Mouse (Mus musculus) ES-E14 (cell line): ENCODE data around the gene Cd22.

Experiments used
- CHD2 ChIP-seq: IDR thresholded peaks from 2 replicates; pipeline ENCODE4 v1.6.1; 2014; ENCODE audit warnings: mild to moderate bottlenecking, low read depth, low read length, inconsistent platforms
- ZNF384 ChIP-seq: IDR thresholded peaks from 2 replicates; pipeline ENCODE4 v1.6.1; 2012; ENCODE audit warnings: low read depth, low read length, inconsistent platforms

- TF ChIP-seq ZNF384 (no peak), CHD2 (no peak)
Measured at GRCm38 (mm10) chr7:30840306-30840705, 39.8 kb downstream of the Cd22 start.
